Mouse (Mus musculus) cerebellum, adult 9-11 months (tissue): ENCODE measurements around the gene Emd.

Source experiments
- DNase-seq: peaks from one replicate; pipeline ENCODE4 v3.0.0; 2022

Emd gene

GRCm38 (mm10) chrX:74273422-74274322 lies 19.2 kb downstream of the Emd start:
- no peak for DNase-seq

- no peak for DNase-seq
Observed at GRCm38 (mm10) chrX:74277916-74278315, 23.4 kb downstream of the Emd start.

- DNase-seq, result no peak
Observed at GRCm38 (mm10) chrX:74281041-74281731, 26.7 kb downstream of the Emd start.

GRCm38 (mm10) chrX:74281732-74282394 lies 27.4 kb downstream of the Emd start, which contains the start of the genes Taz and Dnase1l1:
Gene Taz (plus strand): TSS chrX:74281912.
Gene Dnase1l1 (minus strand): TSS chrX:74282337.
- DNase-seq, result peak; percentile 84

GRCm38 (mm10) chrX:74282395-74283091 lies 28.1 kb downstream of the Emd start:
- peak; percentile 89 for DNase-seq

GRCm38 (mm10) chrX:74283092-74283437 lies 28.6 kb downstream of the Emd start:
- DNase-seq, result no peak

GRCm38 (mm10) chrX:74293431-74293830 lies 38.9 kb downstream of the Emd start:
- DNase-seq, result no peak

GRCm38 (mm10) chrX:74296538-74297448 lies 42.3 kb downstream of the Emd start, which contains the start of gene Atp6ap1:
Gene Atp6ap1 (plus strand): TSS chrX:74297097.
- peak; percentile 97 for DNase-seq

GRCm38 (mm10) chrX:74298348-74298747 lies 43.9 kb downstream of the Emd start:
- no peak for DNase-seq

GRCm38 (mm10) chrX:74299721-74300120 lies 45.2 kb downstream of the Emd start:
- DNase-seq, result no peak

GRCm38 (mm10) chrX:74304867-74305700 lies 50.6 kb downstream of the Emd start, which contains the start of gene Gdi1:
Gene Gdi1 (plus strand): TSS chrX:74304998.
- peak; percentile 79 for DNase-seq
